Mouse (Mus musculus) frontal cortex, postnatal 25 days (tissue): ENCODE results near the gene Dapk3.
A peak's percentile ranks its signal among the peaks of the same experiment; 100 is the strongest.
"Not testable (repeated sequence)": the region's sequence is repeated elsewhere in the genome, so short reads cannot be mapped to it uniquely, and the experiment has no call there.

Experiments used
- DNase-seq, 2 experiments: peaks; one replicate each; pipeline ENCODE4 v3.0.0; 2022; ENCODE audit warnings: low spot score in 2 of 2

Gene Dapk3

DNA sequence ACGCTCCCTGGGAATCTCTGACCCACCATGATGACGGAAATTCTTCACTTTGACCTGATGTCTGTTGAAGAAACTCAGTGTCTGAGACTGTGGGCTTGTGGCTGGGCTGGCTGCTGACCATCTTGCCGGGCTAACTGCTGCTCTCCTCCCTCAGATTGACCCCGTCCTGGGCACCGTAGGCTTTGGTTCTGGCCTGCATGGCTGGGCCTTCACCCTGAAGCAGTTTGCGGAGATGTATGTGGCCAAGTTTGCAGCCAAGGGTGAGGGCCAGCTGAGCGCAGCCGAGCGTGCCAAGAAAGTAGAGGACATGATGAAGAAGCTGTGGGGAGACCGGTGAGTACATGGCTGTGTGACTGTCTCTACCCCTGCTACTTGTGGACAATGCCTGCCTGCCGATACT lies 3.9 kb upstream of the Dapk3 start:
- DNase-seq: no peak

DNA sequence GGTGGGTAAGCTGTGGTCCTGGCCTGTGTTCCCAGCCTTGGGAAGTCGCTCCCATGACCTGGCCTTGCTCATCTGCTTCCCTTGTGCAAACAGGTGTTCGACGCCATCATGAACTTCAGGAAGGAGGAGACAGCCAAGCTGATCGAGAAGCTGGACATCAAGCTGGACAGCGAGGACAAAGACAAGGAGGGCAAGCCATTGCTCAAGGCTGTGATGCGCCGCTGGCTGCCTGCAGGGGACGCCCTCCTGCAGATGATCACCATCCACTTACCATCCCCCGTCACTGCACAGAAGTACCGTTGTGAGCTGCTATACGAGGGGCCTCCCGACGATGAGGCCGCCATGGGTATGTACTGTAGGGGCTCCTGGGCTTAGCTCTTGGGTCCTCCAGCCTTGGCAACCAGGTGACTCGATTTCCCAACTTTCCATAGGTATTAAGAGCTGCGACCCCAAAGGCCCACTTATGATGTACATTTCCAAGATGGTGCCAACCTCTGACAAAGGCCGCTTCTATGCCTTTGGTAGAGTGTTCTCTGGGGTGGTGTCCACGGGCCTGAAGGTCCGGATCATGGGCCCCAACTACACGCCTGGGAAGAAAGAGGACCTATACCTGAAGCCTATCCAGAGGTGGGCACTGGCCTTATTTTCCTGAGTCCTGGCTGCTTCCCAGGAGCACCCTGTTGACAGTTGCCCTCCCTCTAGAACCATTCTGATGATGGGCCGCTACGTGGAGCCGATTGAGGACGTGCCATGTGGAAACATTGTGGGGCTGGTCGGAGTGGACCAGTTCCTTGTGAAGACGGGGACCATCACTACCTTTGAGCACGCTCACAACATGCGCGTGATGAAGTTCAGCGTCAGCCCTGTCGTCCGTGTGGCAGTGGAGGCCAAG lies 3.1 kb upstream of the Dapk3 start:
- no peak for DNase-seq

DNA sequence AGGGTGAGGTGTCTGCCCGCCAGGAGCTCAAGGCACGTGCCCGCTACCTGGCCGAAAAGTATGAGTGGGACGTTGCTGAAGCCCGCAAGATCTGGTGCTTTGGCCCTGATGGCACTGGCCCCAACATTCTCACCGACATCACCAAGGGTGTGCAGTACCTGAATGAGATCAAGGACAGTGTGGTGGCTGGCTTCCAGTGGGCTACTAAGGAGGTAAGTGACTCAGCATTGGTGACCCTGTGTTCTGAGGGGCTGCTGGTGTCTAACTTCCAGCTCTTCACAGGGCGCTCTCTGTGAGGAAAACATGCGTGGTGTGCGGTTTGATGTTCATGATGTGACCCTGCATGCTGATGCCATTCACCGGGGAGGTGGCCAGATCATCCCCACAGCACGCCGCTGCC lies 1.9 kb upstream of the Dapk3 start:
- DNase-seq: no peak

DNA sequence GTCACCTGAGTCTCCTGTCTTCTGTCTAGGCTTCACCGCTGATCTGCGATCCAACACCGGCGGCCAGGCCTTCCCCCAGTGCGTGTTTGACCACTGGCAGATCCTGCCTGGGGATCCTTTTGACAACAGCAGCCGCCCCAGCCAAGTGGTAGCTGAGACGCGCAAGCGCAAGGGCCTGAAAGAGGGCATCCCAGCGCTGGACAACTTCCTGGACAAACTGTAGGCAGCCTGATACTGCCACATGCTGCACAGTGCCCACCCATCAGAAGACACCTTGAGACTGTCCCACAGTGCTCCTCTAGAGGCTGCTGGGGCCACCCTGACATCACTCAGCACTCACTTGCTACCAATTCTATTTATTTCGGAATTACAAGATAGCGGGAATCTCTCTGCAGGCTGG lies 945 bp upstream of the Dapk3 start:
- DNase-seq: not testable (repeated sequence)

DNA sequence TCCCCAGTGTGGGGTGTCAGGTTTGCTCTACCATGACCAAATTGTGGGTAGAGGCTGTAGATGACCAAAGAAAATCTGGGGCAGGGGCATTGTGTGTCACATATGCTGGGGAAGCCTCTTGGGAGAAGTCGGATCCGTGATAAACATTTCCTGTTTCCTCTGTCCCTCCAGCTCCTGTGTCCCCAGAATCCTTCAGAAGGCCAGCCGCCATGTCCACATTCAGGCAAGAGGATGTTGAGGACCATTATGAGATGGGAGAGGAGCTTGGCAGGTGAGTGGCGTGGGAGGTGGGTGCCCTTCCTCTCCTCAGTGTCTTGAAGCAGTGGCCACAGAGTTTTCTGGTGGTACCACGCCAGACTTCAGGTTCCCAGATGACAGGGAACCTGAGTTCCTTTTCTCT lies 1.0 kb downstream of the Dapk3 start, which contains the start of gene 4930442H23Rik:
TSS of gene 4930442H23Rik (minus strand) at position 45 of the 400 bp plus-strand sequence.
- no peak for DNase-seq

DNA sequence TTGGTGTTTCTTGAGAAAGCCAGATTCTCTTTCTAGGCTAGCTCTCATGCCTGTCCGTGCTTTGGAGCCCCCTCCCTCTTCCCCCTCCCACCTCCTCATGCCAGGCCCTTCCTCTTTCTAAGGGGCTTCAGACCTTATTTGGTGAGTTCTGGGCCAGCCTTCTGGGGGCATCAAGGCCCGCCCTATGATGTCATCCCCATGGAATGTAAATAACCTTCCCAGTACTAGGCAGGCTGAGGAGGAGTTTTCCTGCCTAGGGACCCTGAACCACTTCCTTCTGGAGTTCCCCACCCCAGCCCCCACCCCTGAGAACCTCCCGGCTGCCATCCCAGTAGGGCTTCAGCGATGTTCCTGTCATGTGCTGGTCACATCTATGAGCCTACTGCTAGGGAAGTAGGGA lies 2.0 kb downstream of the Dapk3 start:
- DNase-seq: no peak

DNA sequence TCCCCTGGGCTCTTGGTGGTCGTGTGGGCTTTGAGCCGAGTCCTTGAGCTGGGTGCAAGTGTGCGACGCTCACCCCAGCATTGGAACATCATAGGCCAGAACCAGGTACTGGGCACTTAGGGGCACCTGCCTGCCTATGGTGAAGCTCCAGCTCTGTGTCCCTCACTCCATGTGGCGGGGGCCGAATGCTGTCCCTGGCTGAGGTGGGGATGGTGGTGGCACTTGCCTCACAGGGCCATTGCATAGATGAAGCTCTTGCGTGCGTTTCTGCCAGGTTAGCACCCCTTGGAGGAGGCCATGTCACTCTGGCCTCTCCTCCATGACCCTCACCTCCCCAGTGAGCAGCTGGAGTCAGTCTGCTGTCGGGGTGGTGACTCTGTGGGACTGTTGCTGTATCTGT lies 4.4 kb downstream of the Dapk3 start:
- DNase-seq: no peak

DNA sequence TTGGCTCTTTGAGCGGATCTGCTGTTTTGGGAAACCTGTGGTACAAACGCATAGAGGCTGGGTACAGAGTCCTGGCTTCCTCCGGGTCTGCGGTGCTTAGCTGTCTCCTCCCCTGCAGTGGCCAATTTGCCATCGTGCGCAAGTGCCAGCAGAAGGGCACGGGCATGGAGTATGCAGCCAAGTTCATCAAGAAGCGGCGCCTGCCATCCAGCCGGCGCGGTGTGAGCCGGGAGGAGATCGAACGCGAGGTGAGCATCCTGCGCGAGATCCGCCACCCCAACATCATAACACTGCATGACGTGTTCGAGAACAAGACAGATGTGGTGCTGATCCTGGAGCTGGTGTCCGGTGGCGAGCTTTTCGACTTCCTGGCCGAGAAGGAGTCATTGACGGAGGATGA lies 7.0 kb downstream of the Dapk3 start:
- no peak for DNase-seq

DNA sequence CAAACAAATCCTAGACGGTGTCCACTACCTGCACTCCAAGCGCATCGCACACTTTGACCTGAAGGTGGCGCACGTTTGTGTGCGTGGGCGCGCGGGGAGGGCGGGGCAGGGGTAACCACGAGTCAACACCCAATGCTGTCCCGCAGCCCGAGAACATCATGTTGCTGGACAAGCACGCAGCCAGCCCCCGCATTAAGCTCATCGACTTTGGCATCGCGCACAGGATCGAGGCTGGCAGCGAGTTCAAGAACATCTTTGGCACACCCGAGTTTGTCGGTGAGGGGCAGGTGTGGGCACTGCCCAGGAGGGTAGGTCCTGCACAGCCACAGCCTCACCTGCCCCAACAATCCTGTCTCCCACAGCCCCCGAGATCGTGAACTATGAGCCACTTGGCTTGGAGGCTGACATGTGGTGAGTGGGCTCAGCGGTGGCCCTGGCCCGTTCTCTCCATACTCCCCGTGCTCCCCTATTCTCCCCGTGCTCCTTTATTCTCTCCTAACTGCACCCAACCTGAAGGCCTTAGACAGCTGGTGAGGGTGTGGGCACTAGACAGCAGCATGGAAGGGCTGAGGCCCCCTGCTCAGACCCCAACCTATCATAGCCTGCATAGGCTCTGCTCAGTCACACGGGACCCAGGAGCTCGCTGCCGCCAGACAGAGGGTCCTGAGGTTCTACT lies 7.6 kb downstream of the Dapk3 start:
- DNase-seq: no peak

DNA sequence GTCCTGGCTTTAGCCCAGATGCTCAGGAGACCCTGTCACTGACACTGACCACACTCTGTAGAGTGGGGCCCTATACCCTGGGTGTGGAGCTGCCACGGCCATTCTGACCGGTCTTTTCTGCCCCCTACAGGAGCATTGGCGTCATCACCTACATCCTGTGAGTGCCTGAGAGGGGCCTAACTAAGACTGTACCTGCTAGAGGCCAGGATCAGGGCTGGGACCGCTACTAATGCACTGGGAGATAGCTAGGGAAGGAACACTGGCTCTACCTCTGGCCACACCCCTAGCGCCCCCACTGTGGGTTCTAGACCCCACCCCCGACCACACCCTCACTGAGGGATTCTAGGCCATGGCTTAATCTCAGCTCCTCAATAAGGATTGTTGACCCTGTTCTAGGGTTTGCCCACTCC lies 8.1 kb downstream of the Dapk3 start:
- no peak for DNase-seq

DNA sequence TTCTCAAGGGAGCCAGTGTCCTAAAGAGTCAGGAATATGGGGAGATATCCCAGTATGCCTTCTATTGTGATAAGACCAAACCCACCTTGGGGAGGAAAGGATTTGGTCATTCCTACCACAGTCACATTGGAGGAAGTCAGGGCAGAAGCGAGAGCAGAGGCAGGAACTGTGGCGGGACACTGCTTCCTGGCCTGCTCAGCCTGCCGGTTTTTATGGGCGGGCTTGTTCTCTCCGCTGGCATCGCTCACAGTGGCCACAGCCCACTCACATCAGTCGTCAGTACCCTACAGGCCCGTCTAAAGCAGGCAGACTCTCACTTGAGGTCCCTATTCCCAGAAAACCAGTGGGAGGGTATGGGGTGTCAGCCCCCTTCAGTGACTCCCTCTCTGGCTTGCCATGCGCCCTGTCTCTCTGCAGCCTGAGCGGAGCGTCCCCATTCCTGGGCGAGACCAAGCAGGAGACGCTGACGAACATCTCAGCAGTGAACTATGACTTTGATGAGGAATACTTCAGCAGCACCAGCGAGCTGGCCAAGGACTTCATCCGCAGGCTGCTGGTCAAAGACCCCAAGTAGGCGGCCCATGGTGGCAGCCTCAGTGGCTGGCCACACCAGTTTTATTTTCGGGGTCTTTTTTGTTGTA lies 8.7 kb downstream of the Dapk3 start:
- DNase-seq: no peak

DNA sequence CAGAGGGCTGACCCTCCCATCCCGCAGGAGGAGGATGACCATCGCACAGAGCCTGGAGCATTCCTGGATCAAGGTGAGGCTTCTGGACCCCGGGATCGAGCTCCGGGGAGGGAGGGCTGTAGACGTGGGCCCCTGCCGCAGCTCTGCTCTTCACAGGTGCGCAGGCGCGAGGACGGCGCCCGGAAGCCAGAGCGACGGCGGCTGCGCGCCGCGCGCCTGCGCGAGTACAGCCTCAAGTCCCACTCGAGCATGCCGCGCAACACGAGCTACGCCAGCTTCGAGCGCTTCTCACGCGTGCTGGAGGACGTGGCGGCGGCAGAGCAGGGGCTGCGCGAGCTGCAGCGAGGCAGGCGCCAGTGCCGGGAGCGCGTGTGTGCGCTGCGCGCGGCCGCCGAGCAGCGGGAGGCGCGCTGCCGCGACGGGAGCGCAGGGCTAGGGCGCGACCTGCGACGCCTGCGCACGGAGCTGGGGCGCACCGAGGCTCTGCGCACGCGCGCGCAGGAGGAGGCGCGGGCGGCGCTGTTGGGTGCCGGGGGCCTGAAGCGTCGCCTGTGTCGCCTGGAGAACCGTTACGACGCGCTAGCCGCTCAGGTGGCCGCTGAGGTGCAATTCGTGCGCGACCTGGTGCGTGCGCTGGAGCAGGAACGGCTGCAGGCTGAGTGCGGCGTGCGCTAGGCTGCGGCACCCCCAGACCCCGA lies 9.6 kb downstream of the Dapk3 start:
- DNase-seq: peak; percentile 73 to 74

DNA sequence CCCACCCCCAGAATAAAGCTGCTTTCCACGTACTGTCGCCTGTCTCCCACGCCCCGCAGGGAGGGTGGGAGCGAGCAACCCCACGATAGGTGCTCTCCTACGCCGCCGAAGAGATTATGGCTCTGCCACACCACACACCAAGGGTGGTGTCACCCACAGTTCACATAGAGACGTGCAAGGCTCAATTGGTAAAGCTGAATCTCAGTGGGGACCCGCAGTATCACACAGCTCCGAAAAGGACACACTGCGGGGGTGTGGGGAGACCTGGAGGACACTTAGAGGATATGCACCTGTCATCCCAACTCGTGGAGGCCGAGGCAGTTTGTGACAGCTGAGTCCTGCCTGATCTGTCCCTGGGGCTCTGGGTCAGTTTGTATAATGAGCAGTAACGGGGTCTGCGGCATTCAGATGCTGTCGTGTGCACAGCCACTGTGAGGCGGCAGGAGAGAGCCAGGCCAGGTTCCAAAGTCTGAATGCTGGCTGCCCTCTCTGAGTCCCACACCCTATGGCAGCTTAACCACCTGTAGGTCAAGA lies 10.2 kb downstream of the Dapk3 start:
- no peak for DNase-seq

DNA sequence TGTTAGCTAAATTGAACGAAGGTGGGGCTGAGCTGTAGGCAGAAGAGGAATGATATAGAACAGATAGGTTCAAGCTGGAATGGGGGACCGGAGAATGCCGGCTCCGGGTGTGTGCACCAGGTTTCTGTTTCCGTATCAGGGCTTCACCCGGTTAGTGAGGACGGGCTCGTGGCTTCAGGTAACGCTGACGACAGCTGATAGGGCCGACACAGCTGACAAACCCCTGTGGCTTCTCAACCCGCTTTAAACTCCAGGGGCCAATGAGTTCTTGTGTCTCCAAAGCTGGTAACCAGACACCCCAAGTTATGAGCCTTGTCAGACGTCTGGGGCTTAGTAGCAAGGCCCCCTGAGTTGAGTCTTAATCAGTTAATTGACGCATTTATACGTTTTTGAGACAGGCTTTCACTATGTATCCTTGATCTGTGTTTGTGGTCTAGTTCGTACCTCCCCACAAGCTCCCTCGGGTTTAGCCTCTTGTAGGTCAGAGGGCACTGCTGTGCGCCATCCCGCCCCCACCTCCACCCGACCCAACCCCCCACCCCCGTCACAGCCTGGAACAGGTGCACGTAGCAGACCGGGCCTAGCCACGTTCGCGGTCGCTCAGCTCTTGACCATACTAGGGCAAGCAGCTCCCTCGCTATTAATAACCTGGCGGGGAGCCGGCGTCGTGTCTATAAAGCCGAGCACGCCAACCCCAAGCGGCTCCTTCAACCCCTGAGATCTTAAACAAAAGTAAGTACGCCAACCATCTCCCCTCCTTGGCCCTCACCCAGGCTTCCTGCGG lies 11.4 kb downstream of the Dapk3 start:
- DNase-seq: no peak

DNA sequence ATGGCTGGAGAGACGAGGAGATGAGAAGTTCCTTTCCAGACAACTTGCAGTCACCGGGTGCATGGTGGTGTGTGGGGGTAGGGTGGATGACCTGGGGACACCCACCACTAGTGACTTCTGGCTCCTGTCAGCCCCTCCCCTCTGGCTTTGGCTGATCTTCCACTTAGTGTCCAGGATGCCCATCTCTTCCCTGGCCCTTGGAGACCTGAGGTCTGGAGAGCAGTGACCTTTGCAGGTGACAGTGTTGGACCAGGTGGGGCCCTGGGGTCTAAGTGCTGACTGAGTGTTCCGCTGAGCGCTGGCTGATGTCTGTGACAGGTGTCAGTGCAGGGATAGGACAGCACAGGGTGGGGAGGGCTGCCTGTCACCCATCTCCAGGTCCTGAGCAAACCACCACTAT lies 12.5 kb downstream of the Dapk3 start:
- no peak for DNase-seq

DNA sequence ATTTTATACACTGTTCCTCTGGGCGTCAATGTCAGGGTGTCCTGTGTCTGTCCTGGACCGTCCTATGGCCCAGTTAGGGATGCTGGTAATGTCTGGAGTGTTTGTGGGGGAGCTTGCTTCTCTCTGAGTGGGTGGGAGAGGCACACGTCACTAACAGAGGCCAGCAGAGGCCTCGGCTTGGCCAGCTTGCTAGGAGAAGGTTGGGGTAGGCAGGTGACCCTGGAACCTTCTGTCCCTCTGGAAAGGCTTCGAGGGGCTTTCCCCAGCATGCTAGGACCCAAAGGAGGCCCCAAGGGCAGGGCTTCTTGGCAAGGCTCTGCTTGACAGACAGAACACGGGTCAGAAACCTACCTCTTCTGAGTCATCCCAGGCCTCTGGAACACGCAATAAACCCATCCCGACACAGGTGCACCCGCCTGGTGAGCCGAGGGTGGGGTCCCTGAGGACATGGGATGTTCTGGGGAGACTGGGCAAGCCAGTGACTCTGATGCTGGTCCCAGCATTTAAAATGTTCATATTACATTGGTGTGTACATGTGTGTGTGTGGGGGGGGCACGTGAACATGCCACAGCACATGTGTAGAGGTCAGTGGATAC lies 13.8 kb downstream of the Dapk3 start:
- DNase-seq: no peak

DNA sequence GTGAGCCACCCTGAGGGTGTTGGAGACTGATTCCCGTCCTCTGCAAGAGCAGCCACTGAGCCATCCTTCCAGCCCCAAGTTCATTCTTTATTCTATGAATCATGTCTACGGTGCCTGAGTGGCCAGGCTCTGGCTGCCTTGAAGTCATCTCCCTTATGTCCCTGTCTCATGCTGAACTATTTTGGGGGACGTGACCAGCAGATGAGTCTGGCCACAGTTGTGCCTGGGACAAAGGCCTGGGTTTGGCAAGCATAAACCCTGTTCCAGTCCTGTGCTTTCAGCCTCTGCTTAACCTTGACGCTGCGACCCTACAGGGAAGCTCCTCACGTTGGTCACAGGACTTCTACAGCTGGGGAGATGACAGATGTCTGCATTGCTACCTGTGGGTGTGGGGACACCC lies 14.5 kb downstream of the Dapk3 start:
- DNase-seq: no peak

DNA sequence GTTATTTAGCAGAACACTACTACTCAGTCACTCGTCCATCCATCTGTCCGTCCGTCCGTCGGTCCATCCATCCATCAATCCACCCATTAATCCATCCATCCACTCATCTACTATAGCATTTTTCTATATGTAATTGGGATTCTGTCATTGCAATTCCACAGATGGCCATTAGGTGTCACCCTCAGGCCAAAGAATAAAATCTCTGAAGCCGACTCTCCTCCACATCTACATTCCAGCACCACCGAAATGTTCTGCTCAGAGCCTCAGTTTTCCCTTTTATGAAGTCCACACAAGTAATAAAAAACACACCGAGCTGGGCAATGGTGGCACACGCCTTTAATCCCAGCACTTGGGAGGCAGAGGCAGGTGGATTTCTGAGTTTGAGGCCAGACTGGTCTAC lies 15.4 kb downstream of the Dapk3 start:
- no peak for DNase-seq

DNA sequence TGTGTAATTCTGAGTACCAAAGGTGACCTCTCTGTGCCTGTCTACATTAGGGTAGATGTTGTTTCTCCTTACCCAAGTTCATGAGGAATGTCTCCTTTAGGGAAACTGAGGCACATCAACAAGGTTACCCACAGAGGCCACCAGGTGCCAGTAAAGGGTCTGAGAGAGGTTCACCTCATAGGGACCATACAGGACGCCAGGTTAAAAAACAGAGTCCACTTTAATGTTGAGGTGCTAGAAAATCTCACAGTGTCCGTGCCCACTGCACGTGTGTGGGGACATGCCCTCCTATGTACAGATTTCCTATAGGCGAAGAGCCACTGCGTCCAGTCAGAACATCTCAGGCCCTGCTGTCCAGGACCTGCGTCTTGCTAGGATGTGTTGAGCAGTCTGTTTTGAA lies 16.2 kb downstream of the Dapk3 start:
- DNase-seq: no peak

DNA sequence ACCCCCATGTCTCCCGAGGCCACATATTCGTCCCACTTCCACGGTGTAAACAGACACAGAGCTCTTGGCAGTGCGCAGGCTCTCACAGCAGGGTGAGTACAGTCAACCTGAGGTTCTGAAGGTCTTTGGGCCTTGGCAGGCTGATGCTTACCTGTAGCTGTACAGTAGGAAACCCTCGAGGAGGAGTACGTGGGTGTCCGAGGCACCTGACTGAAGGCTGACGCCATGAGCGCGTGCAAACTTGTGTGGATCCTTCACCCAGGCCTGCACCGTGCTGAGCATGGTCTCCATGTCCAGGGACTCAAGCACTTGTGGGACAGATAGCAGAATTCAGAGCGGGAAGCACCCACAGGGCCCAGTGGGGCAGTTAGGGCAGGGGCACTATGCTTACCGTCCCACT lies 17.3 kb downstream of the Dapk3 start:
- no peak for DNase-seq
